In genomic region chr7:113910856-113911255, GRCm38 (mm10) we compare ENCODE assay signal across 11 mouse cellular contexts.
"Had no signal": no experiment of that assay in that cellular context is flagged by ENCODE, and none has a peak within 500 bp of the region (broad histone marks: within the 10 kb centered on the region; RNA-seq: fewer than 3 reads in every experiment).

No protein-coding gene starts in this region.

- H3K27me3 ChIP-seq: limb, embryonic 13.5 days; midbrain, embryonic 15.5 days; neural tube, embryonic 13.5 days had no signal

- ATAC-seq: midbrain, embryonic 15.5 days had no signal

- H3K9me3 ChIP-seq: limb, embryonic 13.5 days; midbrain, embryonic 15.5 days; neural tube, embryonic 13.5 days had no signal

- H3K4me2 ChIP-seq: limb, embryonic 13.5 days; midbrain, embryonic 11.5 days; midbrain, embryonic 15.5 days; neural tube, embryonic 13.5 days had no signal

- H3K4me1 ChIP-seq: neural tube, embryonic 13.5 days had no signal

- H3K36me3 ChIP-seq: limb, embryonic 13.5 days; midbrain, embryonic 15.5 days; neural tube, embryonic 13.5 days had no signal

- H3K9ac ChIP-seq: limb, embryonic 13.5 days; liver, embryonic 14.5 days; midbrain, embryonic 15.5 days; neural tube, embryonic 13.5 days had no signal

- H3K4me3 ChIP-seq: limb, embryonic 13.5 days; midbrain, embryonic 15.5 days; neural tube, embryonic 13.5 days had no signal

- DNase-seq: left cerebral cortex, postnatal 4 days; lung, adult 18-20 months; lung, postnatal 4 days; right cerebral cortex, adult 18-20 months; right cerebral cortex, postnatal 25 days; thymus, postnatal 36 days had no signal

- H3K27ac ChIP-seq: limb, embryonic 13.5 days; liver, embryonic 14.5 days; midbrain, embryonic 15.5 days; neural tube, embryonic 13.5 days had no signal
